Mouse (Mus musculus) forelimb bud, embryonic 11.5 days (tissue): ENCODE measurements around the gene Gm15080.
"Not testable (repeated sequence)": the region's sequence is repeated elsewhere in the genome, so short reads cannot be mapped to it uniquely, and the experiment has no call there.

Experiments used
- DNase-seq: peaks from one replicate; pipeline ENCODE4 v3.0.0-alpha.2; 2012; ENCODE audit warnings: low read depth, low spot score

Gene Gm15080

GRCm38 (mm10) chrX:147992693-147993092 lies at the start of gene Gm15080:
Gene Gm15080 (plus strand): TSS chrX:147992993.
- DNase-seq = not testable (repeated sequence)
